Mouse (Mus musculus): ENCODE results near the gene Gnai1. TPM values are rescaled to one million over a fixed set of nuclear protein-coding genes. Genes with fewer than 3 reads are reported as not detected.
"Not testable (repeated sequence)": the region's sequence is repeated elsewhere in the genome, so short reads cannot be mapped to it uniquely, and the experiment has no call there.

Gene Gnai1
- polyA plus RNA-seq, 1 experiment from 2014 or later, result 28.9 TPM

- WGBS, result 83% methylated on average over 4 of the region's 4 CpGs
- no peak for DNase-seq (ENCODE audit: low spot score)
These were observed 16.6 kb downstream of the Gnai1 start for GRCm38 (mm10) chr5:18343455-18344142.

GRCm38 (mm10) chr5:18342765-18343454 lies 17.2 kb downstream of the Gnai1 start:
- no peaks in the 10 kb centered on the region for H3K27me3 ChIP-seq (replicated peaks; ENCODE audit: control insufficient read depth, insufficient read depth, low read length)
- peak; percentile 60; the same call in 1 of the 2 replicates for ATAC-seq (replicated peaks; ENCODE audit: low FRiP score, low TSS enrichment, low read depth)
- H3K36me3 ChIP-seq (ENCODE audit: control insufficient read depth, insufficient read depth, low read length), result no peaks in the 10 kb centered on the region
- H3K9ac ChIP-seq (ENCODE audit: low read length), result no peak overlapping the region
- no peak for DNase-seq (ENCODE audit: low spot score)
- WGBS, result 81% methylated on average over 4 of the region's 4 CpGs
- no peak overlapping the region for H3K27ac ChIP-seq (ENCODE audit: low read depth)
- no peak overlapping the region for H3K4me2 ChIP-seq (ENCODE audit: low read length)
- no peaks in the 10 kb centered on the region for H3K4me1 ChIP-seq (replicated peaks; ENCODE audit: control insufficient read depth, insufficient read depth, low read length)
- H3K4me3 ChIP-seq (ENCODE audit: low read depth, low read length), result no peak overlapping the region
- H3K9me3 ChIP-seq (ENCODE audit: control insufficient read depth, low read length), result 0 out of 2 replicates have a peak, but pooled peaks cover 7% of the 10 kb centered on the region

More at GRCm38 (mm10) chr5:18343455-18344142, 16.6 kb downstream of the Gnai1 start:
- H3K4me3 ChIP-seq (ENCODE audit: low read depth, low read length), result no peak overlapping the region
- H3K9me3 ChIP-seq (ENCODE audit: control insufficient read depth, low read length), result 0 out of 2 replicates have a peak, but pooled peaks cover 7% of the 10 kb centered on the region
- no peak overlapping the region for H3K4me2 ChIP-seq (ENCODE audit: low read length)
- H3K27ac ChIP-seq (ENCODE audit: low read depth), result no peak overlapping the region
- no peaks in the 10 kb centered on the region for H3K27me3 ChIP-seq (replicated peaks; ENCODE audit: control insufficient read depth, insufficient read depth, low read length)
- peak; percentile 55; the same call in 1 of the 2 replicates for ATAC-seq (replicated peaks; ENCODE audit: low FRiP score, low TSS enrichment, low read depth)
- H3K9ac ChIP-seq (ENCODE audit: low read length), result no peak overlapping the region
- H3K4me1 ChIP-seq (replicated peaks; ENCODE audit: control insufficient read depth, insufficient read depth, low read length), result no peaks in the 10 kb centered on the region
- H3K36me3 ChIP-seq (ENCODE audit: control insufficient read depth, insufficient read depth, low read length), result no peaks in the 10 kb centered on the region

- not testable (repeated sequence) for H3K9me3 ChIP-seq (ENCODE audit: control insufficient read depth, low read length); ATAC-seq (replicated peaks; ENCODE audit: low FRiP score, low TSS enrichment, low read depth); H3K36me3 ChIP-seq (ENCODE audit: control insufficient read depth, insufficient read depth, low read length); H3K4me2 ChIP-seq (ENCODE audit: low read length); H3K4me1 ChIP-seq (replicated peaks; ENCODE audit: control insufficient read depth, insufficient read depth, low read length); H3K27ac ChIP-seq (ENCODE audit: low read depth); DNase-seq (ENCODE audit: low spot score); H3K4me3 ChIP-seq (ENCODE audit: low read depth, low read length); H3K9ac ChIP-seq (ENCODE audit: low read length); H3K27me3 ChIP-seq (replicated peaks; ENCODE audit: control insufficient read depth, insufficient read depth, low read length)
- 86% methylated on average over 1 of the region's 1 CpGs for WGBS
These were observed 18.3 kb downstream of the Gnai1 start for GRCm38 (mm10) chr5:18341876-18342275.

DNA sequence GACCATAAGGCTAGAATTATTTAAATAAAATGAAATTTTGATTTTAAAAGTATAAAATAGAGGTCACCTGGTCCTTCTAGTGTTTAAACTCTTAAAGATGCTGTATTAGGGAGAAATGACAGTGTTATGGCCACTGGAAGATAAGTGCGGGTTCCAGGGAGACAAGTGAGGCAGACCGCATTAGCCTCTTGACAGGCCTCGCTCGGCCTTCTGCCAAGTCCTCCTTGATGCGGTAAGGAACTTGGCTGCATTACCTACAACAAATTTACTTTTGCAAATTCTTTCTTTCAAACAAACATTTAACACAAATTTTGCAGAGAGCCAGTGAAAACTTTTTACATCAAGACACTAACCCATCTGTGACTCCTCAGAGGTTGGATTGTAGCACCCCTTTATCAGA lies 27.9 kb downstream of the Gnai1 start:
- Histone ChIP-seq H3K4me3 (ENCODE audit: low read depth, low read length) (no peak overlapping the region), H3K4me1 (replicated peaks; ENCODE audit: control insufficient read depth, insufficient read depth, low read length) (peaks cover 4% of the 10 kb centered on the region; the same call in 1 of the 2 replicates), H3K4me2 (ENCODE audit: low read length) (no peak overlapping the region), H3K9me3 (ENCODE audit: control insufficient read depth, low read length) (no peaks in the 10 kb centered on the region), H3K27ac (ENCODE audit: low read depth) (no peak overlapping the region), H3K9ac (ENCODE audit: low read length) (no peak overlapping the region), H3K27me3 (replicated peaks; ENCODE audit: control insufficient read depth, insufficient read depth, low read length) (no peaks in the 10 kb centered on the region), H3K36me3 (ENCODE audit: control insufficient read depth, insufficient read depth, low read length) (no peaks in the 10 kb centered on the region)
- DNase-seq (ENCODE audit: low spot score) (no peak), ATAC-seq (replicated peaks; ENCODE audit: low FRiP score, low TSS enrichment, low read depth) (no peak)
- 67% methylated on average over 5 of the region's 5 CpGs for WGBS

GRCm38 (mm10) chr5:18330726-18331125 lies 29.4 kb downstream of the Gnai1 start:
- DNase-seq (ENCODE audit: low spot score), result no peak
- Histone ChIP-seq H3K9ac (ENCODE audit: low read length) (no peak overlapping the region), H3K36me3 (ENCODE audit: control insufficient read depth, insufficient read depth, low read length) (no peaks in the 10 kb centered on the region), H3K4me3 (ENCODE audit: low read depth, low read length) (no peak overlapping the region), H3K4me2 (ENCODE audit: low read length) (no peak overlapping the region), H3K27ac (ENCODE audit: low read depth) (no peak overlapping the region), H3K4me1 (replicated peaks; ENCODE audit: control insufficient read depth, insufficient read depth, low read length) (peaks cover 4% of the 10 kb centered on the region; the same call in 1 of the 2 replicates), H3K9me3 (ENCODE audit: control insufficient read depth, low read length) (no peaks in the 10 kb centered on the region), H3K27me3 (replicated peaks; ENCODE audit: control insufficient read depth, insufficient read depth, low read length) (no peaks in the 10 kb centered on the region)
- 40% methylated on average over 8 of the region's 8 CpGs for WGBS
- ATAC-seq (replicated peaks; ENCODE audit: low FRiP score, low TSS enrichment, low read depth), result no peak; the same call in 1 of the 2 replicates

- Histone ChIP-seq H3K4me2 (ENCODE audit: low read length) (no peak overlapping the region), H3K9me3 (ENCODE audit: control insufficient read depth, low read length) (no peaks in the 10 kb centered on the region), H3K9ac (ENCODE audit: low read length) (no peak overlapping the region), H3K36me3 (ENCODE audit: control insufficient read depth, insufficient read depth, low read length) (no peaks in the 10 kb centered on the region), H3K4me3 (ENCODE audit: low read depth, low read length) (no peak overlapping the region), H3K4me1 (replicated peaks; ENCODE audit: control insufficient read depth, insufficient read depth, low read length) (peaks cover 4% of the 10 kb centered on the region; the same call in 1 of the 2 replicates), H3K27ac (ENCODE audit: low read depth) (no peak overlapping the region), H3K27me3 (replicated peaks; ENCODE audit: control insufficient read depth, insufficient read depth, low read length) (no peaks in the 10 kb centered on the region)
- WGBS, result 76% methylated on average over 6 of the region's 6 CpGs
- ATAC-seq (replicated peaks; ENCODE audit: low FRiP score, low TSS enrichment, low read depth) (no peak), DNase-seq (ENCODE audit: low spot score) (no peak)
These were observed 34.0 kb downstream of the Gnai1 start for GRCm38 (mm10) chr5:18326159-18326558.

- 89% methylated on average over 9 of the region's 9 CpGs for WGBS
- H3K27ac ChIP-seq (ENCODE audit: low read depth), result no peak overlapping the region
- H3K4me1 ChIP-seq (replicated peaks; ENCODE audit: control insufficient read depth, insufficient read depth, low read length), result no peaks in the 10 kb centered on the region
- DNase-seq (ENCODE audit: low spot score) (no peak), ATAC-seq (replicated peaks; ENCODE audit: low FRiP score, low TSS enrichment, low read depth) (no peak)
- H3K4me3 ChIP-seq (ENCODE audit: low read depth, low read length), result no peak overlapping the region
- H3K27me3 ChIP-seq (replicated peaks; ENCODE audit: control insufficient read depth, insufficient read depth, low read length), result no peaks in the 10 kb centered on the region
- H3K36me3 ChIP-seq (ENCODE audit: control insufficient read depth, insufficient read depth, low read length), result no peaks in the 10 kb centered on the region
- no peak overlapping the region for H3K4me2 ChIP-seq (ENCODE audit: low read length)
- no peak overlapping the region for H3K9ac ChIP-seq (ENCODE audit: low read length)
- H3K9me3 ChIP-seq (ENCODE audit: control insufficient read depth, low read length), result no peaks in the 10 kb centered on the region
These were observed 36.6 kb downstream of the Gnai1 start for GRCm38 (mm10) chr5:18323534-18323933.

- H3K9ac ChIP-seq (ENCODE audit: low read length), result no peak overlapping the region
- H3K9me3 ChIP-seq (ENCODE audit: control insufficient read depth, low read length), result no peaks in the 10 kb centered on the region
- H3K27ac ChIP-seq (ENCODE audit: low read depth), result no peak overlapping the region
- H3K27me3 ChIP-seq (replicated peaks; ENCODE audit: control insufficient read depth, insufficient read depth, low read length), result no peaks in the 10 kb centered on the region
- 91% methylated on average over 3 of the region's 3 CpGs for WGBS
- no peak overlapping the region for H3K4me2 ChIP-seq (ENCODE audit: low read length)
- DNase-seq (ENCODE audit: low spot score), result no peak
- ATAC-seq (replicated peaks; ENCODE audit: low FRiP score, low TSS enrichment, low read depth), result no peak
- H3K4me3 ChIP-seq (ENCODE audit: low read depth, low read length), result no peak overlapping the region
- H3K36me3 ChIP-seq (ENCODE audit: control insufficient read depth, insufficient read depth, low read length), result no peaks in the 10 kb centered on the region
- H3K4me1 ChIP-seq (replicated peaks; ENCODE audit: control insufficient read depth, insufficient read depth, low read length), result no peaks in the 10 kb centered on the region
These were observed 38.5 kb downstream of the Gnai1 start for GRCm38 (mm10) chr5:18321661-18322060.
